In the genomic region with DNA sequence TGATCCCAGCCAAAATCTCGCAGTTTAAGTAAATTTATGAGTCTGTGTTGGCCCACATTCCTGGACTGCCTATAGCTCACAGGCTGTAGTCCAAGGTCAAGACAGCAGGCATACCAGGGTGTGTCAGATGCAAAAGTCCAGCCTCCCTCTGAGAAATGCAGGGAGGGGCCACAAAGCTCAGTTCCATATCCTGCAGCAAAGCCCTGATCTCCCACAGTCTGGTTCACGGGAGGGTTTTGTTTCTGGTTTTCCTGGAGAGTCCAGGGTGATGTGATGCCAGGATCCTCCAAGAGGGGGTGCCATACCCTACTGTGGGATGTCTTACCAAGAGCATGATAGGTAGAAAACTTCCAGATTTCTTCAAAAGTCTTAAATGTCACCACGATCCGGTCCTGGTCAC, we compare ENCODE assay signal across 9 mouse cellular contexts. TPM values are rescaled to one million over a fixed set of nuclear protein-coding genes. Genes with fewer than 3 reads are reported as not detected.
DNase-seq lines count a peak whose midpoint lies in the region; ATAC-seq and TF ChIP-seq lines count a peak whose summit lies in the region.
"Had no signal": no experiment of that assay in that cellular context is flagged by ENCODE, and none has a peak within 500 bp of the region (broad histone marks: within the 10 kb centered on the region; RNA-seq: fewer than 3 reads in every experiment).

No protein-coding gene starts in this region.

- ATAC-seq in heart, embryonic 11.5 days (replicated peaks; ENCODE audit: insufficient number of reproducible peaks, low FRiP score, low TSS enrichment) = no peak
- peak; percentile 69 for ATAC-seq in intestine, embryonic 14.5 days (replicated peaks; ENCODE audit: low FRiP score, low TSS enrichment, low read depth)

- no peak overlapping the region for H3K27ac ChIP-seq in heart, embryonic 11.5 days (ENCODE audit: low read depth, low read length)
- H3K27ac ChIP-seq in ES-Bruce4 (ENCODE audit: insufficient read depth, low read length) = peak overlapping the region; percentile 51
- no peak overlapping the region for H3K27ac ChIP-seq in intestine, embryonic 14.5 days (ENCODE audit: low read depth)
- H3K27ac ChIP-seq: heart, embryonic 15.5 days had no signal

- H3K9ac ChIP-seq in heart, embryonic 11.5 days (ENCODE audit: low read depth, low read length) = no peak overlapping the region
- H3K9ac ChIP-seq in ES-Bruce4 (ENCODE audit: low read depth, poor library complexity, severe bottlenecking) = no peak overlapping the region
- H3K9ac ChIP-seq in intestine, embryonic 14.5 days (ENCODE audit: low read length) = no peak overlapping the region
- H3K9ac ChIP-seq: heart, embryonic 15.5 days had no signal

- TF ChIP-seq POLR2A in ES-Bruce4 (IDR thresholded peaks at IDR 0.05; ENCODE audit: insufficient read depth, low read length) = no peak

- DNase-seq in heart, postnatal 36 days = peak; percentile 48 to 57
- peak; percentile 50 for DNase-seq in adrenal gland, postnatal 25 days
- peak; percentile 86 for DNase-seq in intestine, embryonic 14.5 days (ENCODE audit: low spot score)
- DNase-seq in layer of hippocampus, postnatal 25 days (ENCODE audit: extremely low spot score in 1 of 2, low spot score in 1 of 2) = peak; percentile 36 to 65
- peak; percentile 62 for DNase-seq in retina, embryonic 14.5 days (ENCODE audit: low spot score)
- DNase-seq in spleen, adult 12 weeks (ENCODE audit: low spot score) = no peak

- intact Hi-C loops in heart, postnatal 36 days (cut with DNase I) = loop anchor here (5.0 to 10.0 kb wide), 2 partner anchors 39 to 353 kb away; a partner anchor contains a TSS

- TF ChIP-seq EP300 in ES-Bruce4 (IDR thresholded peaks at IDR 0.05; ENCODE audit: insufficient read depth, low read depth, low read length) = peak; percentile 61; the same call in 1 of the 2 replicates

- WGBS in heart, embryonic 11.5 days (ENCODE audit: insufficient replicate concordance) = 49% methylated on average over 4 of the region's 4 CpGs
- WGBS in intestine, embryonic 14.5 days = 35% methylated on average over 4 of the region's 4 CpGs

- no peak overlapping the region for H3K4me2 ChIP-seq in heart, embryonic 11.5 days
- no peak overlapping the region for H3K4me2 ChIP-seq in intestine, embryonic 14.5 days (ENCODE audit: low read length)
- H3K4me2 ChIP-seq: heart, embryonic 15.5 days had no signal

- no peak overlapping the region for H3K4me3 ChIP-seq in heart, embryonic 11.5 days (ENCODE audit: low read depth, low read length)
- H3K4me3 ChIP-seq in ES-Bruce4 (ENCODE audit: low read depth, low read length) = no peak overlapping the region
- H3K4me3 ChIP-seq in intestine, embryonic 14.5 days (ENCODE audit: low read depth, low read length) = no peak overlapping the region
- H3K4me3 ChIP-seq: heart, embryonic 15.5 days had no signal

- H3K27me3 ChIP-seq in heart, embryonic 11.5 days (ENCODE audit: control insufficient read depth, insufficient read depth, low read length) = no peaks in the 10 kb centered on the region
- H3K27me3 ChIP-seq in ES-Bruce4 (ENCODE audit: control insufficient read depth, insufficient read depth, low read length, poor library complexity, severe bottlenecking) = no peaks in the 10 kb centered on the region
- no peaks in the 10 kb centered on the region for H3K27me3 ChIP-seq in intestine, embryonic 14.5 days (replicated peaks; ENCODE audit: control insufficient read depth, insufficient read depth, low read length)
- H3K27me3 ChIP-seq: heart, embryonic 15.5 days had no signal

- H3K4me1 ChIP-seq in heart, embryonic 11.5 days (ENCODE audit: control insufficient read depth, insufficient read depth, low read length) = peaks cover 28% of the 10 kb centered on the region
- H3K4me1 ChIP-seq in ES-Bruce4 (ENCODE audit: control insufficient read depth, insufficient read depth, low read length) = peaks cover 5% of the 10 kb centered on the region
- peaks cover 36% of the 10 kb centered on the region for H3K4me1 ChIP-seq in intestine, embryonic 14.5 days (replicated peaks; ENCODE audit: control insufficient read depth, insufficient read depth, low read length)

- H3K9me3 ChIP-seq in heart, embryonic 11.5 days (replicated peaks; ENCODE audit: control insufficient read depth, low read length) = no peaks in the 10 kb centered on the region
- no peaks in the 10 kb centered on the region for H3K9me3 ChIP-seq in ES-Bruce4 (replicated peaks; ENCODE audit: control insufficient read depth, insufficient read depth, low read length, poor library complexity, severe bottlenecking)
- H3K9me3 ChIP-seq in intestine, embryonic 14.5 days (ENCODE audit: control insufficient read depth, low read length) = no peaks in the 10 kb centered on the region
- H3K9me3 ChIP-seq: heart, embryonic 15.5 days had no signal

- TF ChIP-seq CTCF in ES-Bruce4 (IDR thresholded peaks at IDR 0.05; ENCODE audit: low read depth, low read length) = peak; percentile 37

- no peaks in the 10 kb centered on the region for H3K36me3 ChIP-seq in heart, embryonic 11.5 days (ENCODE audit: control insufficient read depth, insufficient read depth, low read length)
- no peaks in the 10 kb centered on the region for H3K36me3 ChIP-seq in ES-Bruce4 (ENCODE audit: control insufficient read depth, insufficient read depth, low read length, poor library complexity, severe bottlenecking)
- no peaks in the 10 kb centered on the region for H3K36me3 ChIP-seq in intestine, embryonic 14.5 days (ENCODE audit: control insufficient read depth, insufficient read depth, low read length)
- H3K36me3 ChIP-seq: heart, embryonic 15.5 days had no signal

RNA-seq across cellular contexts. Expression of a gene that starts 21.8 kb away (rescaled TPM):
- 1 to 10 TPM; 7.0 to 9.9 TPM for total RNA-seq in heart, postnatal 36 days (2021)
- polyA plus RNA-seq in heart, embryonic 11.5 days (2014; fragmentation: Nextera tagmentation; extraction: Ambion mirVana) = 4.7 and 8.4 TPM in 2 replicates
- 3.6 and 5.1 TPM in 2 replicates for polyA plus RNA-seq in ES-Bruce4 (2011; ENCODE audit: insufficient read depth, insufficient read length, low read depth, missing spikeins)
- total RNA-seq in adrenal gland, postnatal 25 days (2021) = 10.6 and 13.9 TPM in 2 replicates
- polyA plus RNA-seq in intestine, embryonic 14.5 days (2014; fragmentation: Nextera tagmentation; extraction: Ambion mirVana) = 7.9 and 10.1 TPM in 2 replicates
- 1 to 10 TPM; 1.5 to 1.6 TPM for total RNA-seq in layer of hippocampus, postnatal 25 days (2021)

RNA-seq across cellular contexts. Expression of a gene that starts 38.4 kb away (rescaled TPM):
- total RNA-seq in heart, postnatal 36 days (2021) = 100 to 1,000 TPM; 105 to 136 TPM
- polyA plus RNA-seq in heart, embryonic 11.5 days (2014; fragmentation: Nextera tagmentation; extraction: Ambion mirVana) = 3.7 and 4.1 TPM in 2 replicates
- 1.9 and 2.0 TPM in 2 replicates for polyA plus RNA-seq in ES-Bruce4 (2011; ENCODE audit: insufficient read depth, insufficient read length, low read depth, missing spikeins)
- total RNA-seq in adrenal gland, postnatal 25 days (2021) = 35.5 and 44.3 TPM in 2 replicates
- polyA plus RNA-seq in intestine, embryonic 14.5 days (2014; fragmentation: Nextera tagmentation; extraction: Ambion mirVana) = 39.1 and 47.9 TPM in 2 replicates
- 1 to 10 TPM; 5.9 to 8.0 TPM for total RNA-seq in layer of hippocampus, postnatal 25 days (2021)

RNA-seq across cellular contexts. Expression of a gene that starts 39.7 kb away (rescaled TPM):
- total RNA-seq in heart, postnatal 36 days (2021) = 10 to 100 TPM; 20.7 to 21.0 TPM
- 1.9 and 2.5 TPM in 2 replicates for polyA plus RNA-seq in heart, embryonic 11.5 days (2014; fragmentation: Nextera tagmentation; extraction: Ambion mirVana)
- polyA plus RNA-seq in ES-Bruce4 (2011; ENCODE audit: insufficient read depth, insufficient read length, low read depth, missing spikeins) = 3.8 and 6.1 TPM in 2 replicates
- total RNA-seq in adrenal gland, postnatal 25 days (2021) = 6.0 and 7.8 TPM in 2 replicates
- 3.1 and 4.4 TPM in 2 replicates for polyA plus RNA-seq in intestine, embryonic 14.5 days (2014; fragmentation: Nextera tagmentation; extraction: Ambion mirVana)
- total RNA-seq in layer of hippocampus, postnatal 25 days (2021) = 100 to 1,000 TPM; 123 to 132 TPM

Comparison
In these comparisons a context has a peak if more than half of its experiments do, and no peak if none do; other contexts are left out.
1. RNA of a gene that starts 39.7 kb away (total RNA-seq): 123 to 132 TPM in layer of hippocampus, postnatal 25 days; 20.7 to 21.0 TPM in heart, postnatal 36 days and 6.0 to 7.8 TPM in adrenal gland, postnatal 25 days; every median in the first group is over 4 times any median in the second.